Mouse (Mus musculus) hindbrain, embryonic 11.5 days (tissue): ENCODE measurements at regions not wholly inside any gene's neighbourhood (a gene's known extent, or its start where the extent isn't known, plus 50 kb on each side); places are given as distances from the start of the nearest gene placed in this dataset.

Experiments
- ATAC-seq: fragments of 200-750 bp; cut with Nextera tagmentation; 2 replicates; pipeline ENCODE4 v1.8.0; 2017; ENCODE audit warnings: mild to moderate bottlenecking, moderate TSS enrichment, moderate library complexity; ENCODE audit not compliant: low FRiP score
- DNase-seq: peaks from one replicate; pipeline ENCODE4 v3.0.0-alpha.2; 2015; ENCODE audit warnings: low spot score
- H3K27ac ChIP-seq: fragments of 300-500 bp; sonication (generic); 2 replicates; pipeline ENCODE4 v1.5.1; 2014; ENCODE audit warnings: mild to moderate bottlenecking, low read depth, low read length
- H3K27me3 ChIP-seq: fragments of 300-500 bp; sonication (generic); 2 replicates; pipeline ENCODE4 v1.6.1; 2014; ENCODE audit warnings: mild to moderate bottlenecking, low read length, moderate library complexity, mixed read lengths; ENCODE audit not compliant: control insufficient read depth, insufficient read depth
- H3K36me3 ChIP-seq: fragments of 300-500 bp; sonication (generic); 2 replicates; pipeline ENCODE4 v1.6.1; 2014; ENCODE audit warnings: mild to moderate bottlenecking, low read length, moderate library complexity, mixed read lengths; ENCODE audit not compliant: control insufficient read depth, insufficient read depth
- H3K4me1 ChIP-seq: fragments of 300-500 bp; sonication (generic); replicated peaks from 2 replicates; pipeline ENCODE4 v1.6.1; 2014; ENCODE audit warnings: low read length, mixed read lengths; ENCODE audit not compliant: control insufficient read depth, insufficient read depth
- H3K4me2 ChIP-seq: fragments of 300-500 bp; sonication (generic); replicated peaks from 2 replicates; pipeline ENCODE4 v1.6.1; 2014; ENCODE audit warnings: mild to moderate bottlenecking, low read depth, low read length
- H3K4me3 ChIP-seq: fragments of 300-500 bp; sonication (generic); 2 replicates; pipeline ENCODE4 v1.5.1; 2014; ENCODE audit warnings: low read depth, low read length
- H3K9ac ChIP-seq: fragments of 300-500 bp; sonication (generic); 2 replicates; pipeline ENCODE4 v1.6.1; 2014; ENCODE audit warnings: low read depth, low read length
- H3K9me3 ChIP-seq: fragments of 300-500 bp; sonication (generic); 2 replicates; pipeline ENCODE4 v1.6.1; 2016; ENCODE audit warnings: low read length; ENCODE audit not compliant: control insufficient read depth
- WGBS: fragments of 180-500 bp; shearing (Covaris S2); extraction: QIAGEN DNeasy Blood & Tissue Kit; methylation state at CpG from one replicate; pipeline ENCODE4 v1.1.7; 2014; 5-methylcytosine and 5-hydroxymethylcytosine counted together

DNA sequence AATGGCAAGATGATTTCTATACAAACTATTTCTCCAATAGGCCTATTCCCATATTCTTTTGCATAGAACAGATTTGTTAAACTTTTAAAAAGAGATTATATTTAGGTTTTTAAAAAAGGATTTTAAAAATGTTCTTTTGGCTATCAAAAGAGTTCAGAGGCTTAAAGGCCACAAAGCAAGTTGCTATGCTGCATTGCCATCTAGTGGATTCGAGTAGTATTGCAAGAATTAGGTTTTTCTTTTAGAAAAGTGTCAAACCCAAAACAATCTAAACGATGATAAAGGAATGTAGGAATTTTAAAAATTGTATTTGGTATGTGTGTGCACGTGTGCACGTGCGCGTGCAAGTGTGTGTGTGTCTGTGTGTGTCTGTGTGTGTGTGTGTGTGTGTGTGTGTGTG lies 73.0 kb upstream of the Ifngr1 start:
- Histone ChIP-seq H3K27me3 (no peaks in the 10 kb centered on the region), H3K36me3 (no peaks in the 10 kb centered on the region), H3K9me3 (no peaks in the 10 kb centered on the region), H3K4me1 (no peaks in the 10 kb centered on the region), H3K4me3 (no peak overlapping the region), H3K4me2 (no peak overlapping the region), H3K27ac (no peak overlapping the region), H3K9ac (no peak overlapping the region)
- DNase-seq (peak; percentile 66), ATAC-seq (no peak)
- WGBS: 14% methylated on average over 6 of the region's 6 CpGs

GRCm38 (mm10) chr10:19522198-19522597 lies 69.6 kb upstream of the Ifngr1 start:
- DNase-seq (no peak), ATAC-seq (no peak)
- Histone ChIP-seq H3K9me3 (no peaks in the 10 kb centered on the region), H3K27ac (no peak overlapping the region), H3K4me1 (no peaks in the 10 kb centered on the region), H3K36me3 (no peaks in the 10 kb centered on the region), H3K4me2 (no peak overlapping the region), H3K9ac (no peak overlapping the region), H3K4me3 (no peak overlapping the region), H3K27me3 (no peaks in the 10 kb centered on the region)
- WGBS: 71% methylated on average over 2 of the region's 2 CpGs

DNA sequence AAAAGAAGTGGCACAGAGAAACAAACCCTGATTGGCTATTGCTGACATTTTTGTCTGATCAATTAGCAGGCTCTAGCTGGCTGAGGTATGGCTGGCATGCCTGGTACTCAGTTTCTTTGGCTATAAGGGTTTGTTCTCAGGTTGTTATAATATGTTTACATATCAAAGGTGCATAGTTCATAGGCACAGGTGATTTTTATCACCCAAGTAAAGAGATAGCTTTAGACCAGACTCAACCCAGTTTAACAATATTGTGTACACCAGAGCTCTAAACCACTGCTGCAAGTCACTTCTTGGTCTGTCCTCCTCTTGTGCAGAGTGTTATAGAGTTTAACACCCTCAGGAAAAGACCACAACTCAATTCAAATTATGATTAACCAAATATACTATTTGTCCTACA lies 65.8 kb upstream of the Ifngr1 start:
- Histone ChIP-seq H3K4me2 (no peak overlapping the region), H3K36me3 (no peaks in the 10 kb centered on the region), H3K4me3 (no peak overlapping the region), H3K9me3 (no peaks in the 10 kb centered on the region), H3K4me1 (no peaks in the 10 kb centered on the region), H3K9ac (no peak overlapping the region), H3K27ac (no peak overlapping the region), H3K27me3 (no peaks in the 10 kb centered on the region)
- DNase-seq: no peak
- ATAC-seq: no peak

DNA sequence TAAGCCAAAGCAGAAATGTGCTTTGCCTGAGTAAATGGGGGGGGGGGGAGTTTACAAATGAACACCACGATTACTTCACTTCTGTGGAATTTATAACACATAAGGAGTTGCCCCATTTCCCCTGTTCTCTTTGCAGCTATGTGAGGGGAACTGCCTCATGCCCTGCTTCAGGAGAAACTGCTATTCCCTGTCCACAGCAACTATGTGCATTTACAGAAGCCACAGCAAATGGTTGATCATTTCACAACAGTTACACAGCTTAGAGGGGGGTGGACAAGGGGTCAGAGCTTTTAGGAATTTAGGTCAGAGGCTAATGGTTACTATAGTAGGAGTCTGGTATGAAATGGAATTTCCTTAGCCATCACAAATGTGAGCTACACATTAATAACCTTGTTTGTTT lies 65.4 kb upstream of the Ifngr1 start:
- Histone ChIP-seq H3K27ac (no peak overlapping the region), H3K4me3 (no peak overlapping the region), H3K4me2 (no peak overlapping the region), H3K36me3 (no peaks in the 10 kb centered on the region), H3K9ac (no peak overlapping the region), H3K9me3 (no peaks in the 10 kb centered on the region), H3K27me3 (no peaks in the 10 kb centered on the region), H3K4me1 (no peaks in the 10 kb centered on the region)
- DNase-seq: no peak
- WGBS: 68% methylated on average over 1 of the region's 1 CpGs
- ATAC-seq: no peak

- H3K4me3 ChIP-seq: no peak overlapping the region
- no peak overlapping the region for H3K27ac ChIP-seq
- WGBS: 95% methylated on average over 5 of the region's 5 CpGs
- no peak overlapping the region for H3K4me2 ChIP-seq
- no peaks in the 10 kb centered on the region for H3K4me1 ChIP-seq
- no peak for DNase-seq
- no peak overlapping the region for H3K9ac ChIP-seq
- H3K9me3 ChIP-seq: no peaks in the 10 kb centered on the region
- ATAC-seq: no peak
- no peaks in the 10 kb centered on the region for H3K27me3 ChIP-seq
- H3K36me3 ChIP-seq: no peaks in the 10 kb centered on the region
Observed at GRCm38 (mm10) chr10:19529655-19530054, 62.1 kb upstream of the Ifngr1 start.

DNA sequence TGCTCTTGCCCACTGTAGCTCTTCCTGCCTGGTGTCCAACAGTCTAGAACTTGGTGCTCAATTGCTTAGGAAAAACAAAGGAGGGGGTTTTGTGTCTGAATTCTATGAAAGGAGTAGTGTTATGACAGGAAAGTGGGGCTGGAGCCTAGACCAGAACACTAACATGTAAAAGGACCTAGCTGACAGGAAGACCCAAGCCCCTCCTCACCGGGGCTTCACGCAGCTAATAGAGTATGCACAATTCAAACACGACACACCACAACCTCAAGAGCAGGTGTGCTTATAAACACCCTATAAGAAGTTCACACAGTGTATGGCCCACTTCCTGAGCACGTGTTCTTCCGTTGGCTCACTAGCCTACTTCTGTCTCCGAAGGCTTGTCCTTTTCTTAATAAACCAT lies 61.7 kb upstream of the Ifngr1 start:
- H3K27ac ChIP-seq: no peak overlapping the region
- H3K9me3 ChIP-seq: no peaks in the 10 kb centered on the region
- no peak for ATAC-seq
- no peaks in the 10 kb centered on the region for H3K4me1 ChIP-seq
- H3K36me3 ChIP-seq: no peaks in the 10 kb centered on the region
- DNase-seq: no peak
- 92% methylated on average over 6 of the region's 6 CpGs for WGBS
- H3K9ac ChIP-seq: no peak overlapping the region
- no peak overlapping the region for H3K4me2 ChIP-seq
- H3K27me3 ChIP-seq: no peaks in the 10 kb centered on the region
- no peak overlapping the region for H3K4me3 ChIP-seq

DNA sequence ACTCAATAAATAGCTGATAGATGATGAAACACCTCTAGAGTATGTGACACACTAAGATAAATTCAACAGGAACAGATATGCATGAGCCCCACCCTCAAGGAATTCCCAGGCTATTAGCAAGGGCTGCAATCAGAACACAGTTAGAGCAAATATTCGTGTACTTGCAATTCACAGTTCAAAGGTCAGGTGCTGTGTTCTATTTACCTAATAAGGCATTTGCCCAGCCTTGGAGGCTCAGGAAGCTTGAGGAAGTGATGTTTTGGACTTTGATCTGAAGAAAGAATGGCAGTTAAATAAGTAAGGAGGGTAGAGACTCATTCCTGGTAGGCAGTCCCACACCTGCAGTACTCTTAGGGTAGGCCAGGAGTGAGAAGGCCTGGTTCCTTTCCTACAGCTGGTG lies 60.3 kb upstream of the Ifngr1 start:
- H3K4me1 ChIP-seq: no peaks in the 10 kb centered on the region
- H3K27ac ChIP-seq: no peak overlapping the region
- no peak overlapping the region for H3K4me3 ChIP-seq
- no peaks in the 10 kb centered on the region for H3K27me3 ChIP-seq
- H3K36me3 ChIP-seq: no peaks in the 10 kb centered on the region
- H3K9me3 ChIP-seq: no peaks in the 10 kb centered on the region
- ATAC-seq: no peak
- no peak overlapping the region for H3K9ac ChIP-seq
- no peak for DNase-seq
- 52% methylated on average over 1 of the region's 1 CpGs for WGBS
- no peak overlapping the region for H3K4me2 ChIP-seq

DNA sequence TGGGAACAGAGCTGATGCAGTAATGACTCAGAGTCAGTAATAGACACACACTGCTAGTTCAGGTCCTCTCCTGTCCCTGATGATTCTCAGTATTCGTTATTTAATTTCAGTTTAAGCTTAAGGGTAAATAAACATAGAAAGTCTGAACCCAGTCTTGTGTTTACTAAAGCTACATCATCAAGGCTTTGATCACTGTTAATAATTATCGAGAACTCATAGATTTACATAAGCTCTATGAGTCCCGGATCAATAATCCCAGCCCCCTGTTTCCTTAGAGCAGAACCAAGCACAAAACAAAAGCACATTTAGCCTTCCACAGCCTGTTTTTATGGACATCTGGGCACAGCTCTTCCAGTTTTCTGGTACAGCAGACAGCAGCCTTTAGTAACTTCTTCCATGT lies 59.0 kb upstream of the Ifngr1 start:
- H3K4me3 ChIP-seq: no peak overlapping the region
- no peaks in the 10 kb centered on the region for H3K27me3 ChIP-seq
- 81% methylated on average over 3 of the region's 3 CpGs for WGBS
- ATAC-seq (no peak), DNase-seq (no peak)
- H3K9ac ChIP-seq: no peak overlapping the region
- no peaks in the 10 kb centered on the region for H3K36me3 ChIP-seq
- H3K27ac ChIP-seq: no peak overlapping the region
- no peak overlapping the region for H3K4me2 ChIP-seq
- no peaks in the 10 kb centered on the region for H3K9me3 ChIP-seq
- H3K4me1 ChIP-seq: no peaks in the 10 kb centered on the region

DNA sequence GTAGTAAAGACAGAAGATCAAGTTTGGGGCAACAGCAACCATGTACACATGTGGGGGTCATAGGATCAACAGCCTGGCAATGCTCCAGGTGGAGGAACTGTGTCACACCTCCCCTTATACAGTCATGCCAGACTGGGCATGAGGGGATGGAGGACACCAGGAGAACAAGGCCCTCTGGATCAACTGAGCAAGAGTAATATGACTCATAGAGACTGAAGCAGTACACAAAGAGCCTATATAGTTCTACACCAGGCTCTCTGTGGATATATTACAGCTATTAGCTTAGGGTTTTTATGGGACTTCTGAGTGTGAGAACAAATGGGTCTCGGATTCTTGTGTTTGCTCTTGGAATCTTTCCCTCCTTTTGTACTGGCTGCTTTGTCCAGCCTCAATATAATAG lies 57.9 kb upstream of the Ifngr1 start:
- DNase-seq: no peak
- ATAC-seq: no peak
- WGBS: 80% methylated on average over 1 of the region's 1 CpGs
- Histone ChIP-seq H3K9me3 (no peaks in the 10 kb centered on the region), H3K4me2 (no peak overlapping the region), H3K4me3 (no peak overlapping the region), H3K27me3 (no peaks in the 10 kb centered on the region), H3K27ac (no peak overlapping the region), H3K4me1 (no peaks in the 10 kb centered on the region), H3K9ac (no peak overlapping the region), H3K36me3 (no peaks in the 10 kb centered on the region)
